Mouse (Mus musculus): ENCODE results near the gene Caln1.

GRCm38 (mm10) chr5:130327615-130328263 lies 41.5 kb upstream of the Caln1 start:
- no peak for TF ChIP-seq TAL1 (IDR thresholded peaks at IDR 0.05; ENCODE audit: low read length)
- TF ChIP-seq GATA1 (IDR thresholded peaks at IDR 0.05; ENCODE audit: low read length): no peak

Data from erythroblast, embryonic 14.5 days (primary cell).